Mouse (Mus musculus) myocyte (in vitro differentiated cells): ENCODE measurements around the gene Olfr221.

Experiments
- CEBPB ChIP-seq: IDR thresholded peaks from 2 replicates; pipeline ENCODE4 v1.6.1; 2011; ENCODE audit warnings: mild to moderate bottlenecking, moderate library complexity; ENCODE audit not compliant: poor library complexity, insufficient read depth, severe bottlenecking
- E2F4 ChIP-seq: IDR thresholded peaks from one replicate; pipeline ENCODE4 v1.6.1; 2011; ENCODE audit warnings: mild to moderate bottlenecking, control low read depth, moderate library complexity; ENCODE audit not compliant: insufficient read depth
- MAX ChIP-seq: IDR thresholded peaks from one replicate; pipeline ENCODE4 v1.6.1; 2011; ENCODE audit warnings: low read depth, mild to moderate bottlenecking, control low read depth
- POLR2A ChIP-seq: IDR thresholded peaks from one replicate; pipeline ENCODE4 v1.6.1; 2011; ENCODE audit warnings: low read depth, mild to moderate bottlenecking, control low read depth, moderate library complexity; ENCODE audit not compliant: insufficient read length
- REST ChIP-seq: IDR thresholded peaks from one replicate; pipeline ENCODE4 v1.6.1; 2011; ENCODE audit warnings: mild to moderate bottlenecking, control low read depth, moderate library complexity; ENCODE audit not compliant: insufficient read depth, insufficient read length
- SRF ChIP-seq: IDR thresholded peaks from one replicate; pipeline ENCODE4 v1.6.1; 2011; ENCODE audit warnings: low read depth; ENCODE audit not compliant: control insufficient read depth, insufficient read length
- USF1 ChIP-seq: IDR thresholded peaks from one replicate; pipeline ENCODE4 v1.6.1; 2011; ENCODE audit warnings: low read depth, mild to moderate bottlenecking, control low read depth, moderate library complexity

- TF ChIP-seq CEBPB (no peak), MAX (no peak), POLR2A (no peak), REST (no peak), USF1 (no peak), SRF (no peak), E2F4 (no peak)
Measured at GRCm38 (mm10) chr14:52010446-52011111, 31.7 kb downstream of the Olfr221 start.
